Mouse (Mus musculus) brain, embryonic 18.5 days (tissue): ENCODE data around the gene Rab3b.

ENCODE experiments used
- DNase-seq: peaks from one replicate; pipeline ENCODE4 v3.0.0-alpha.2; 2012; ENCODE audit warnings: low read depth, low spot score

Rab3b gene

DNA sequence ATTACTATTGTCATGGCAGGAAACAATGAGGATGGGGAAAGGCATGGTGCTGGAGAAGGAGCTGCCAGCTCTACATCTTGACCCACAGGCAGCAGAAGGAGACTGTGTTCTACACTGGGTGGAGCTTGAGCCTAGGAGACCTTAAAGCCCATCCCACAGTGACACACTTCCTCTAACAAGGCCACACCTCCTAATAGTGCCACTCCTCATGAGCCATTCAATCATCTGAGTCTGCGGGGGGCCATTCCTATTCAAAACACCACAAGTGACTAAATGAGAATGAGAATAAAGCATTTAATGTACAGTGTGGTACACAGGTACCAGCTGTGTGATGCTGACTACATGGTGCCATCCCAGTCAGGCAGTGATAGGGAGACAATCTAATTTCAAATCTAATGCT is 71.3 kb downstream of the Rab3b start:
- DNase-seq: no peak

DNA sequence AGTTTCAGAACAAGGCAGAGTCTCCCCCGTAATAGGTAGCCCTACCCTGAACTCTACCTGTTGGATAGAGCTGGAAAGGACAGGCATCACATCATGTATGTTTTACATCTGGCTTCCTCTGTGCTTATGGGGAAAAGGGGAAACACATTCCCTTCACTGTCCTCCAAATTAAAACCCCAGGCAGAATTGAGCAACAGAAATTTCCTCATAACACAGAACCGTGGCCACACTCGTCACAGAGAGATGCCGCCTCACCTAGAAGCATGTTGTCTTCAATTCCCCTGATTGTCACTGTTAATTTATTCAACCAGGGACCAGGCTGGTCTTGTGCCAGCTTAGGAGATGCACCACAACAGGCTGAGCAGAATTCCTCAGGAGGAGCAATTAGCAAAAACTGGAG is 72.8 kb downstream of the Rab3b start:
- no peak for DNase-seq

GRCm38 (mm10) chr4:108959696-108960095 is 80.8 kb downstream of the Rab3b start:
- DNase-seq: no peak

DNA sequence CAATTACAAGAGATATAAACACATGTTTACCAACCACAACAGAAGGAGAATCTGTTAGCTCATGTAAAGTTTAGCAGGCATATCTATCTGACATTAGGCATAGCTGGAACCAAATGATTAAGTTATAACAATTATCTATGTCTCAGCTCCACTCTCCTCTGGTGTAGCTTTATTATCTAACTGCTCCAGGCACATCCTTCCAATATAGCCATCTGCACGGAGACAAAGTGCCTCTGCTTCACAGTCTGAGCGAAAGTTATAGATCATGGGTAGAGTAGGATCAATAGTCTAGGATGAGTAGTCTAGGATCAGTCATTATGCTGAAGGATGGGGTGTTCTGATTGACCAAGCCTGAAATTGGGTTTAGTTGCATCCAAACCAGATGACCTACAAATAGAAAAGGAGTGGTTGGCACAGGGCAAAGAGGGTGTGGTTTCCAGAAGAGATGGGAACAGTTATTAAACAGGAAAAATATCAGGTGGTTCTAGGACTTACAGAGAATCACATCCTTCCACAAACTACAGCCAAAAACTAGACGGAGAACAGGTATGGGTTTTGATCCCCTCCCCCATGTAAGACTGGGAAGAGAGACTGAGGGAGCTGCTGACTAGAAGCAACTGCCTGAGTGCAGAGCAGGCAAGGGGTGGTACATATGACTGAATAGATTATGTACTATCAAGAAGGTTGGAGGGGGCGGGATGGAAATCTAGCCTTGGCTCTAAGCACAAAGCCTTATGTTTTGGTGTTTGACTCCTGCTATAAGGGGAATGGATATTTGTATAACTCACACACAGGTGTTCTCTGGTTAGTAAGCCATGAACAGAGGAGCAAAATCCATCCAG is 82.0 kb downstream of the Rab3b start:
- DNase-seq: no peak

DNA sequence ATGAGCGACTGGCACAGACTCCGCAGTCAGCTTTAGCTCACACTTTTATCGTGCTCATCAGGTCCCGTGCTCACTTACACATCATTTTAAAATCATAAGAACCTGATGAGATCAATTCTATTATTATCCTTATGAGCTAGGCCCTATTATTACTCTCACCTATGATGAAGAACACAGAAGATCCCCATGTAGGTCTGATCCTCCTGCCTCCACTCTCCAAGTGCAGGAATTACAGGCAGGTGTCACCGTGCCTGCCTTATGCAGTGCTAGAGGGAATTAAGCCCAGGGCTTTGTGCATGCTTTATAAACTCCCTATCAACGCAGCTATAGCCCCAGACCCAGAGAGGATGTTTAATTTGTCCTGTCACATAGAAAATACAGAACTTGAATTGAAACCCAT is 84.2 kb downstream of the Rab3b start:
- no peak for DNase-seq

GRCm38 (mm10) chr4:108969517-108969916 is 90.7 kb downstream of the Rab3b start:
- DNase-seq: no peak

GRCm38 (mm10) chr4:108971054-108971453 is 92.2 kb downstream of the Rab3b start:
- no peak for DNase-seq

DNA sequence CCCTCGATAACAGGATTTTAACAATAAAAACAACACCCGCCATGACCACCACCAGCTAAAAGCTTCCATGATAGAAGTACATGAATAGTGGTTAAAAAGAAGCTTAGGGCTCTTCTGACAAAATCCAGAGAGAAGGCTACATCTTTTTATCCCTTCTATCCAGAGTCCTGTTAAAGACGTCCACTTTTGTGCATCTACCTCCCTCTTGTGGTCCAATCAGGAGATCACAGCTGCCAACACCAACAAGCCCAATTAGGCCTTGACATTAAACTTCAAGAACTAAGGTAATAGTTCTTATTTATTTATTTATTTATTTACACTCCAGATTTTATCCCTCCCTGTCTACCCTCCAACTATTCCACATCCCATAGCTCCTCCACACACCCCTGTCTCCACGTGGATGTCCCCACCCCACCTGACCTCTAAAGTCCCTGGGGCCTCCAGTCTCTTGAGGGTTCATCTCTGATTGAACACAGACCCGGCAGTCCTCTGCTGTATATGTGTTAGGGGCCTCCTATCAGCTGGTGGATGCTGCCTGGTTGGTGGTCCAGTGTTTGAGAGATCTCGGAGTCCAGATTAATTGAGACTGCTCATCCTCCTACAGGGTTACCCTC is 97.7 kb downstream of the Rab3b start:
- DNase-seq: peak; percentile 32

GRCm38 (mm10) chr4:108986833-108987472 is 108.1 kb downstream of the Rab3b start:
- DNase-seq: no peak

DNA sequence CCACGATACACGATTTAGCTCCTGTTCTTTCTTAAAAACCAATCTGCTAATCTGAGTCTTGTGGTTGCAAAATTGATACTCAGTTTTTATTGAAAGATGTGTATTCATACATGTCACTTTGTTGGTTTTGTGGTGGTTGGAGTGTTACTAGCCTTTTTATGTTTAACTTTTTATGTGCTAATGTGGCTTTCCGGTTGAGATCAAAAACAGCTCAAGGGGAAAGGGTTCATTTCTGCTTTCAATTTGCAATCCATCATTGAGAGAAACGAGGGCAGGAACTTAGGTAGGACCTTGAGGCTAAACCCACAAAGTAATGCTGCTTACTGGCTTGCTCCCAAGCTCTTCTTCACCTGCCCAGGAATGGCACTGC is 108.6 kb downstream of the Rab3b start:
- DNase-seq: no peak

GRCm38 (mm10) chr4:108989430-108989829 is 110.6 kb downstream of the Rab3b start:
- DNase-seq: no peak

DNA sequence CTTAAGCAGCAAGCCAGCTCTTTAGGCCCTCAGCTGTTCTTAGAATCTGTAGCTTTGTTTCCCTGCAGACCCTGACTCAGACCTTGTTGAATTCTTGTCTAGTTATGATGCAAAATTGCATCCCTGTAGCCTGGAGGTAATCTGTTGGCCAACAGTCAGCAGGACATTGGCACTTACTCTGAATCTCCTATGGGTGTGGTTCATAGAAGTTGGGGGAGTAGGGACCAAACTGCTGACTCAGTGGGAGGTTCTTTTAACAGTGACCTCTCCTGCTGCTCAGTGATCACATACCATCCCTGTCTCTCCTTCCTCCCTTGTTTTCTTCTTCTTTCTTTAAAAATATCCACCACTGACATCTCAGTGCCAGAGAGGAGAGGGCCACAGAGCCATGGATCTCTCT is 111.2 kb downstream of the Rab3b start:
- no peak for DNase-seq

DNA sequence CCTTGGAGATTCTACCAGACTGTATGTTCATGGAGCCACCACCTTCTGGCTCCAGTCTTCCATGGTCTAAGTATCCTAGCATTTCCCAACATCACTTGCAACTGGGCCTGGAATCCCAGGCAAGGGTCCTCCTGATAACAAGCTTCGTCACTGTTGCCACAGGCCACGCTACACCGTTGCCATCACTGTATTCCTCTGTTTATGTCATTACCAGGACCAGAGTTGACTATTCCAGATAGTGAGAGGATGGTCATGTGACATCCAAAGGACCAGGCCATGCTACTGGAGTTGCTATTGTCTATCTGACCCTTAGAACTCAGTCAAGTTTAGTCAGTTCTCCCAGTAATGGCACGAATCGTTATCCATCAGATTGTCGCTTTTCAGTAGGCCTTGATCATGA is 111.7 kb downstream of the Rab3b start:
- no peak for DNase-seq

- DNase-seq: no peak
Observed at GRCm38 (mm10) chr4:108991811-108992210, 112.9 kb downstream of the Rab3b start.
